Mouse (Mus musculus): Measurements from ENCODE around the gene Prkg2.

GRCm38 (mm10) chr5:98965139-98965538 lies 72.0 kb downstream of the Prkg2 start:
- TF ChIP-seq CTCF (IDR thresholded peaks at IDR 0.05; ENCODE audit: low read depth) (no peak), EP300 (IDR thresholded peaks at IDR 0.05; ENCODE audit: low read depth) (no peak)
